Mouse (Mus musculus): ENCODE measurements around the gene Rabep1.

Rabep1 gene

DNA sequence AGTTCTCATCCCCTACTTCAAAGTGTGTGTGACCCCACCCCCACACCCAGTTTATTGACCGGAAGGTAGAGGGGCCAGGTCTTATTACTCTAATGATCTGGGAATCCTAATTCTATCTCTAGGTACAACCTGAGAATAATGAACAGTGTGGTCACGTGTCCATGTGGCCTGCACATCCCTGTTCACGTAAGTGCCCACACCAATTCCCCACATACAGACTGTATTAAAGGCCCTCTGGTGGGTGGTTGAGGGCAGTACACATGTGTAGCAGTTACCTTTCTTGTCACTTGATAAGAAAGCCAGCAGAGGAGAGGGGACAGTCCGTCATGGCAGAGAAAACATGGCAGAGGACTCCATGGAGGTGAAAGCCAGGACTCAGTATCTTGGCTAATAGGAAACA lies 129.4 kb downstream of the Rabep1 start:
- peak; percentile 36 for DNase-seq (ENCODE audit: low read depth)

GRCm38 (mm10) chr11:70975193-70975592 lies 130.6 kb downstream of the Rabep1 start:
- no peak for DNase-seq (ENCODE audit: low read depth)

DNA sequence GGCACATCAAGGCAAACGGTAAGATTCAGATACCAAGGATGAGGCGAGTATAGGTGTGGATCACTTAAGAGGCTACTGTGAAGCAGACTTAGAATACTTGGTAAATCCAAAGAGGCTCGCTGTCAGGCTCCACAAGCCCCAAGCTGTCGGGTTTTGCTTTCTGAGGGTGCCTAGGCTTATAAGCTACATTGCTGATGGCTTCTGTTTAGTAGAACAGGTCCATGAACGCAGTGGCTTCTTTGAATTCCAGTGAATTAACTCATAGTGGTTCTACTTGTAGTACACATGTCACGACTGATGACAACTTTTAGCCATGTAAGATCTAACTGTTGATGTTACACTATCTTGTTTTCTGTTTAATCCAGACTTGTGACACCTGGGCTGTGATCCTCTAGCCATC lies 132.7 kb downstream of the Rabep1 start:
- DNase-seq (ENCODE audit: low read depth): no peak

- no peak for DNase-seq (ENCODE audit: low read depth)
Measured at GRCm38 (mm10) chr11:70980232-70980631, 135.7 kb downstream of the Rabep1 start.

- DNase-seq (ENCODE audit: low read depth): no peak
Measured at GRCm38 (mm10) chr11:70980751-70981510, 136.4 kb downstream of the Rabep1 start.

DNA sequence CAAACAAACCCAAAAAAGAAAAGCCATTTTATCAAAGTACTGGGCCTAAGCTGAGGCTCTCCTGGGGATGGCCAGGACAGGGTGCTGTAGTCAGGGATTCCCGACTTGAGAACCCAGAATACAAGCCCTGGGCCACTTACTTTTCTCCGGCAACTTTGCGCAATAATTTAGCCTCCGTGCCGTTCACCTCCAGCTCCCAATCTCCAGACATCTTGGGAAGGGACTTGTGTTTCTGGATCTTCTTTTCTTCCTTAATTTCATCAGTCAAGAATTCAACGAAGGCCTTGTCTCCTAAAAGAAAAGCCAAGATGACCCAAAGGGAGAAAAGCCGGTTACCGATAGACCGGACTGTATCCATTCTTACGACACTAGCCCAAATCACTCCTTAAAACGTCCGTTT lies 137.5 kb downstream of the Rabep1 start:
- peak; percentile 9 for DNase-seq (ENCODE audit: low read depth)

DNA sequence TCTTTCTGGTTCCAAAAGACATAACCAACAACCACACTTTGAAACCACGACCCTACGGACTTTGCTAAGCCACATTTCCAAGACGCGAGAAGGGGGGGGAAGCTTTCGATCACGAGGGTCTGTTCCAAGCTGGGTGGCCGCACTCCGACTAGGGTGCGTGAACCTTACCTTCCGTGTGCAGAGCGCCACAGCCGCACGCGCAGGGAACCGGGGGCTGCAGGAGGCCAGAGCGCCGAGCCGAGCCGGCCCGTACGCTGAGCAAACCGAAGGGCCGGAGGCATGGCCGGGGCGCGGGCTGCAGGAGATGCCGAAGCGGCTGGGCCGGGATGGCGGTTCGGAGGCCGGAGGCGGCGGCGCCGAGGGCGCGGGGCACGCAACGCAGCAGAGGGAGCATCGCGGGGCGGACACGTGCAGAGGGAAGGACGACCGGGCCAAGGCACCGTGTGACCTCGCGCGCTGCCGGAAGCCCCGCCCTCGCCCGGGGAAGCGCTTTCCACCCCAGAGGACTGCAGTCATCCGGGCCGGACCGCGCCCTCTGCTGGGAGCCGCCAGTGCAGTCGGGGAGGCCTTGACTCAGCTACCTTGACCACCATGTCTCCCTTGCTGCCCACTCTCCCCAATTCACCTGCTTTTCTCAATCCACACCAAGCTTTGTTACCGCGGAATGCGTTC lies 138.1 kb downstream of the Rabep1 start, which contains the start of gene C1qbp:
Gene C1qbp, minus strand, starts transcription at position 470 of the 672 bp plus-strand sequence.
- DNase-seq (ENCODE audit: low read depth): peak; percentile 96
